Mouse (Mus musculus): ENCODE measurements around the gene Aff3.

Gene Aff3

GRCm38 (mm10) chr1:38664777-38665176 is at the start of gene Aff3:
Gene Aff3 (minus strand): TSS chr1:38664955.
- in situ Hi-C loops (cut with MseI, MboI) = no loop called here

GRCm38 (mm10) chr1:38700646-38701045 is 35.9 kb upstream of the Aff3 start:
- in situ Hi-C loops (cut with MseI, MboI) = no loop called here

GRCm38 (mm10) chr1:38699244-38699643 is 34.5 kb upstream of the Aff3 start:
- in situ Hi-C loops (cut with MseI, MboI) = no loop called here

GRCm38 (mm10) chr1:38695812-38696681 is 31.3 kb upstream of the Aff3 start:
- in situ Hi-C loops (cut with MseI, MboI) = no loop called here

GRCm38 (mm10) chr1:38695089-38695811 is 30.5 kb upstream of the Aff3 start:
- in situ Hi-C loops (cut with MseI, MboI) = no loop called here

GRCm38 (mm10) chr1:38694142-38694541 is 29.4 kb upstream of the Aff3 start:
- in situ Hi-C loops (cut with MseI, MboI) = no loop called here

- in situ Hi-C loops (cut with MseI, MboI) = no loop called here
These were observed 25.7 kb upstream of the Aff3 start for GRCm38 (mm10) chr1:38690471-38690870.

GRCm38 (mm10) chr1:38688216-38688615 is 23.5 kb upstream of the Aff3 start:
- in situ Hi-C loops (cut with MseI, MboI) = no loop called here

- in situ Hi-C loops (cut with MseI, MboI) = no loop called here
These were observed 21.0 kb upstream of the Aff3 start for GRCm38 (mm10) chr1:38685706-38686105.

GRCm38 (mm10) chr1:38683158-38683721 is 18.5 kb upstream of the Aff3 start:
- in situ Hi-C loops (cut with MseI, MboI) = no loop called here

GRCm38 (mm10) chr1:38679890-38680289 is 15.1 kb upstream of the Aff3 start:
- in situ Hi-C loops (cut with MseI, MboI) = no loop called here

GRCm38 (mm10) chr1:38671756-38672155 is 7.0 kb upstream of the Aff3 start:
- in situ Hi-C loops (cut with MseI, MboI) = no loop called here

- in situ Hi-C loops (cut with MseI, MboI) = no loop called here
These were observed 6.3 kb upstream of the Aff3 start for GRCm38 (mm10) chr1:38671019-38671418.

- in situ Hi-C loops (cut with MseI, MboI) = no loop called here
These were observed 3.6 kb upstream of the Aff3 start for GRCm38 (mm10) chr1:38668327-38668726.

GRCm38 (mm10) chr1:38667892-38668291 is 3.1 kb upstream of the Aff3 start:
- in situ Hi-C loops (cut with MseI, MboI) = no loop called here

GRCm38 (mm10) chr1:38666766-38667118 is 2.0 kb upstream of the Aff3 start:
- in situ Hi-C loops (cut with MseI, MboI) = no loop called here

GRCm38 (mm10) chr1:38666111-38666765 is 1.5 kb upstream of the Aff3 start:
- in situ Hi-C loops (cut with MseI, MboI) = no loop called here

- in situ Hi-C loops (cut with MseI, MboI) = no loop called here
These were observed 856 bp upstream of the Aff3 start for GRCm38 (mm10) chr1:38665611-38666010.

- in situ Hi-C loops (cut with MseI, MboI) = no loop called here
These were observed 494 bp downstream of the Aff3 start for GRCm38 (mm10) chr1:38664261-38664660.

- in situ Hi-C loops (cut with MseI, MboI) = no loop called here
These were observed 2.0 kb downstream of the Aff3 start for GRCm38 (mm10) chr1:38662616-38663193.

GRCm38 (mm10) chr1:38658933-38659553 is 5.7 kb downstream of the Aff3 start:
- in situ Hi-C loops (cut with MseI, MboI) = no loop called here
